Mouse (Mus musculus) lung, adult 2 months (tissue): ENCODE data around the gene Macf1.

ENCODE experiments used
- CTCF ChIP-seq: fragments of 200-500 bp; IDR thresholded peaks from 2 replicates; pipeline ENCODE4 v1.5.1; 2011; ENCODE audit warnings: mild to moderate bottlenecking, low read length, control low read depth; ENCODE audit not compliant: insufficient read depth
- POLR2A ChIP-seq: fragments of 200-500 bp; IDR thresholded peaks from 2 replicates; pipeline ENCODE4 v1.6.1; 2011; ENCODE audit warnings: low read depth, mild to moderate bottlenecking, control low read depth, low read length, borderline replicate concordance; ENCODE audit errors: extremely low read depth

GRCm38 (mm10) chr4:123343471-123343789, 340.7 kb downstream of the Macf1 start:
- TF ChIP-seq CTCF, result no peak
- no peak for TF ChIP-seq POLR2A
